In the genomic region with DNA sequence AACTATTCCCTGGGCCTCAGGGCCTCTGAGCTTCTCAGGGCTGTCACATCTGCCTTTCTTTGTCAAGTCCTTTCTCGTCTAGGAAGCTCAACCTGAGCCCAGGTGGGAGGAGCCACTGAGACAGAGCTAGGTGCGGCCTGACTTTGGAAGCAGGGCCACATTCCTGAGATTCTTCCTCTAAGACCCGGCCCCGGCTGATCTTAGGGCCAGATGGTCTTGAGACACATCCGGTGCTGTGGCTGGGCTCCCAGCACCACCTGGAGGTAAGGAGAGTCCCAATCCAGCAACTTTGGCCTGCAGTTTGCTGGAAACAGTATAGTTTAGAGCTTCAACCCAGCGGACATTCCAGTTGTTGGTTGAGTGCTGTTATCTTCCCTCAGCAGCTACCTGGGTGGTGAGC, we compare ENCODE assay signal across 8 mouse cellular contexts. TPM values are rescaled to one million over a fixed set of nuclear protein-coding genes. Genes with fewer than 3 reads are reported as not detected.
A peak's percentile ranks its signal among the peaks of the same experiment; 100 is the strongest.
DNase-seq lines count a peak whose midpoint lies in the region; ATAC-seq and TF ChIP-seq lines count a peak whose summit lies in the region.

No protein-coding gene starts in this region.

- ATAC-seq in intestine, embryonic 16.5 days = peak; percentile 86
- ATAC-seq in liver, postnatal 0 days = no peak

- H3K4me1 ChIP-seq in brown adipose tissue, adult 24 weeks (ENCODE audit: control insufficient read depth, insufficient read depth, insufficient read length, low read length) = peaks cover 11% of the 10 kb centered on the region
- H3K4me1 ChIP-seq in intestine, embryonic 16.5 days (ENCODE audit: control insufficient read depth, insufficient read depth, low read length) = peaks cover 19% of the 10 kb centered on the region
- peaks cover 17% of the 10 kb centered on the region for H3K4me1 ChIP-seq in liver, postnatal 0 days (ENCODE audit: insufficient read depth)

- 9% methylated on average over 6 of the region's 6 CpGs for WGBS in intestine, embryonic 16.5 days
- 35% methylated on average over 6 of the region's 6 CpGs for WGBS in liver, postnatal 0 days (ENCODE audit: insufficient replicate concordance)

- DNase-seq in 3T3-L1 (ENCODE audit: low read depth, low spot score) = peak; percentile 84
- DNase-seq in liver, postnatal 0 days = no peak
- DNase-seq in layer of hippocampus, postnatal 25 days (ENCODE audit: extremely low spot score in 1 of 2, low spot score in 1 of 2) = no peak
- DNase-seq in left cerebral cortex, adult 18-20 months (ENCODE audit: low spot score in 2 of 2) = no peak
- no peak for DNase-seq in left cerebral cortex, adult 2 months (ENCODE audit: extremely low spot score in 1 of 2, low spot score in 2 of 2)
- no peak for DNase-seq in testis, postnatal 10 days (ENCODE audit: low spot score)

- TF ChIP-seq CTCF in liver, postnatal 0 days (IDR thresholded peaks at IDR 0.05; ENCODE audit: low read depth) = peak; percentile 23; the same call in 1 of the 2 replicates
- TF ChIP-seq CTCF in left cerebral cortex, adult 2 months (IDR thresholded peaks at IDR 0.05) = no peak

- H3K4me2 ChIP-seq in intestine, embryonic 16.5 days (ENCODE audit: low read depth, low read length) = peak overlapping the region; percentile 9; the same call in 1 of the 2 replicates
- no peak overlapping the region for H3K4me2 ChIP-seq in liver, postnatal 0 days (ENCODE audit: low read depth, low read length)

- H3K9me3 ChIP-seq in intestine, embryonic 16.5 days (ENCODE audit: control insufficient read depth, low read length) = no peaks in the 10 kb centered on the region
- H3K9me3 ChIP-seq in liver, postnatal 0 days (ENCODE audit: low read length) = no peaks in the 10 kb centered on the region

- no peaks in the 10 kb centered on the region for H3K27me3 ChIP-seq in intestine, embryonic 16.5 days (replicated peaks; ENCODE audit: control insufficient read depth, insufficient read depth, low read length)
- H3K27me3 ChIP-seq in liver, postnatal 0 days (ENCODE audit: insufficient read depth, low read length) = no peaks in the 10 kb centered on the region

- no peak overlapping the region for H3K4me3 ChIP-seq in brown adipose tissue, adult 24 weeks (ENCODE audit: insufficient read depth, low read depth, low read length)
- H3K4me3 ChIP-seq in intestine, embryonic 16.5 days (ENCODE audit: low read length) = no peak overlapping the region
- no peak overlapping the region for H3K4me3 ChIP-seq in liver, postnatal 0 days (ENCODE audit: low read depth, low read length)
- H3K4me3 ChIP-seq in left cerebral cortex, adult 2 months = no peak overlapping the region

- peak overlapping the region; percentile 49; the same call in 1 of the 2 replicates for H3K27ac ChIP-seq in brown adipose tissue, adult 24 weeks (replicated peaks; ENCODE audit: low read depth, low read length)
- H3K27ac ChIP-seq in intestine, embryonic 16.5 days (ENCODE audit: low read length) = peak overlapping the region; percentile 45; the same call in 1 of the 2 replicates
- no peak overlapping the region; the same call in none of the 2 replicates for H3K27ac ChIP-seq in liver, postnatal 0 days (ENCODE audit: low read depth)
- H3K27ac ChIP-seq in left cerebral cortex, adult 2 months = no peak overlapping the region

- TF ChIP-seq EP300 in liver, postnatal 0 days (IDR thresholded peaks at IDR 0.05; ENCODE audit: low read depth) = no peak

- intact Hi-C loops in left cerebral cortex, adult 2 months (cut with DNase I) = loop anchor here (5.0 kb wide), 1 partner anchor 223 kb away; no protein-coding TSS in a partner anchor

- no peaks in the 10 kb centered on the region for H3K36me3 ChIP-seq in intestine, embryonic 16.5 days (ENCODE audit: control insufficient read depth, insufficient read depth, low read length)
- no peaks in the 10 kb centered on the region for H3K36me3 ChIP-seq in liver, postnatal 0 days (replicated peaks; ENCODE audit: insufficient read depth, low read length)

- peak overlapping the region; percentile 23; the same call in 1 of the 2 replicates for H3K9ac ChIP-seq in intestine, embryonic 16.5 days (ENCODE audit: low read depth, low read length)
- H3K9ac ChIP-seq in liver, postnatal 0 days (replicated peaks) = no peak overlapping the region

RNA-seq across cellular contexts. Expression of a gene that starts 1.9 kb away (rescaled TPM):
- polyA plus RNA-seq in brown adipose tissue, adult 24 weeks (2012; ENCODE audit: insufficient read depth, insufficient read length, missing spikeins) = 18.2 and 19.3 TPM in 2 replicates
- 82.5 and 85.9 TPM in 2 replicates for polyA plus RNA-seq in intestine, embryonic 16.5 days (2015; fragmentation: Nextera tagmentation; extraction: Ambion mirVana)
- 26.2 and 29.7 TPM in 2 replicates for polyA plus RNA-seq in liver, postnatal 0 days (2015; fragmentation: Nextera tagmentation; extraction: Ambion mirVana)
- 10 to 100 TPM; 51.0 to 53.7 TPM for total RNA-seq in layer of hippocampus, postnatal 25 days (2021)
- 10 to 100 TPM; 53.2 to 53.5 TPM for total RNA-seq in left cerebral cortex, adult 18-20 months (2021)
- 10 to 100 TPM; 43.6 to 52.2 TPM for total RNA-seq in left cerebral cortex, adult 2 months (2021)

RNA-seq across cellular contexts. Expression of a gene that starts 9.4 kb away (rescaled TPM):
- 10.2 and 14.6 TPM in 2 replicates for polyA plus RNA-seq in brown adipose tissue, adult 24 weeks (2012; ENCODE audit: insufficient read depth, insufficient read length, missing spikeins)
- 40.0 and 44.8 TPM in 2 replicates for polyA plus RNA-seq in intestine, embryonic 16.5 days (2015; fragmentation: Nextera tagmentation; extraction: Ambion mirVana)
- polyA plus RNA-seq in liver, postnatal 0 days (2015; fragmentation: Nextera tagmentation; extraction: Ambion mirVana) = 14.6 and 16.6 TPM in 2 replicates
- 10 to 100 TPM; 27.6 to 32.6 TPM for total RNA-seq in layer of hippocampus, postnatal 25 days (2021)
- total RNA-seq in left cerebral cortex, adult 18-20 months (2021) = 10 to 100 TPM; 24.4 to 25.2 TPM
- total RNA-seq in left cerebral cortex, adult 2 months (2021) = 10 to 100 TPM; 26.7 to 27.2 TPM

Comparison
In these comparisons a context has a peak if more than half of its experiments do, and no peak if none do; other contexts are left out.
1. H3K27ac ChIP-seq: peak in brown adipose tissue, adult 24 weeks (single experiment) and intestine, embryonic 16.5 days (single experiment); none in liver, postnatal 0 days (single experiment) and left cerebral cortex, adult 2 months (single experiment).